Mouse (Mus musculus) CH12.LX (cell line): ENCODE data around the gene Pcbd2. TPM values are rescaled to one million over a fixed set of nuclear protein-coding genes. Genes with fewer than 3 reads are reported as not detected.

ENCODE experiments used
- DNase-seq: peaks from one replicate; pipeline ENCODE4 v3.0.0-alpha.2; 2013; ENCODE audit errors: extremely low read depth
- H3K27ac ChIP-seq: 2 replicates; pipeline ENCODE4 v1.5.1; 2012; ENCODE audit warnings: low read depth, mild to moderate bottlenecking, control low read depth, moderate library complexity; ENCODE audit not compliant: insufficient read depth
- H3K27me3 ChIP-seq: replicated peaks from 2 replicates; pipeline ENCODE3; 2012; ENCODE audit warnings: inconsistent platforms
- H3K36me3 ChIP-seq, 2 experiments: replicated peaks in 1 of 2; 2 replicates each; pipeline versions ENCODE3 to v1.6.1; 2012; ENCODE audit warnings: inconsistent platforms in 1 of 2, low read length in 1 of 2, mild to moderate bottlenecking in 1 of 2, mixed read lengths in 1 of 2, moderate library complexity in 1 of 2; ENCODE audit not compliant: control insufficient read depth in 1 of 2, insufficient read depth in 1 of 2
- H3K4me1 ChIP-seq, 2 experiments: 2 replicates each; pipeline ENCODE4 v1.6.1; 2012; ENCODE audit warnings: inconsistent platforms in 1 of 2, moderate library complexity in 1 of 2; ENCODE audit not compliant: insufficient read depth in 2 of 2, control insufficient read depth in 1 of 2
- H3K4me2 ChIP-seq: 2 replicates; pipeline ENCODE4 v1.6.1; 2012; ENCODE audit warnings: low read depth, mild to moderate bottlenecking, control low read depth; ENCODE audit not compliant: poor library complexity, insufficient read depth, severe bottlenecking
- H3K4me3 ChIP-seq, 3 experiments: fragments of 150-350 bp in 1 of 3; sonication (generic) in 1 of 3; replicated peaks in 1 of 3; 2 replicates each; pipeline versions ENCODE3 to v1.5.1; 2011 to 2012; ENCODE audit warnings: low read depth in 2 of 3, low read length in 2 of 3, mild to moderate bottlenecking in 2 of 3, moderate library complexity in 2 of 3, control low read depth in 1 of 3, improper control_type of control experiment in 1 of 3, inconsistent platforms in 1 of 3, mixed read lengths in 1 of 3; ENCODE audit not compliant: poor library complexity in 1 of 3
- H3K79me2 ChIP-seq: replicated peaks from 2 replicates; pipeline ENCODE4 v1.6.1; 2012; ENCODE audit warnings: mild to moderate bottlenecking, moderate library complexity; ENCODE audit not compliant: control insufficient read depth, poor library complexity, insufficient read depth, severe bottlenecking; ENCODE audit errors: extremely low read depth
- H3K9ac ChIP-seq: 2 replicates; pipeline ENCODE4 v1.6.1; 2012; ENCODE audit warnings: low read depth, mild to moderate bottlenecking, control low read depth, moderate library complexity; ENCODE audit not compliant: insufficient read depth
- H3K9me3 ChIP-seq: replicated peaks from 2 replicates; pipeline ENCODE3; 2012; ENCODE audit warnings: low read length, inconsistent platforms, mixed read lengths
- BHLHE40 ChIP-seq: IDR thresholded peaks from 2 replicates; pipeline ENCODE4 v1.6.1; 2011; ENCODE audit warnings: mild to moderate bottlenecking, low read depth, low read length, improper control_type of control experiment
- CHD1 ChIP-seq: IDR thresholded peaks from 2 replicates; pipeline ENCODE4 v1.6.1; 2012; ENCODE audit warnings: low read depth, low read length, improper control_type of control experiment, inconsistent platforms
- E2F4 ChIP-seq: IDR thresholded peaks from 2 replicates; pipeline ENCODE4 v1.6.1; 2011; ENCODE audit warnings: low read depth, low read length, improper control_type of control experiment; ENCODE audit not compliant: insufficient replicate concordance
- ETS1 ChIP-seq: conservative IDR thresholded peaks from 2 replicates; pipeline ENCODE4 v1.6.1; 2012; ENCODE audit warnings: low read depth, mild to moderate bottlenecking, inconsistent platforms, low read length, improper control_type of control experiment, moderate library complexity
- GABPA ChIP-seq: IDR thresholded peaks from 2 replicates; pipeline ENCODE4 v1.6.1; 2012; ENCODE audit warnings: low read depth, low read length, improper control_type of control experiment, inconsistent platforms; ENCODE audit not compliant: insufficient replicate concordance
- IRF4 ChIP-seq: IDR thresholded peaks from 2 replicates; pipeline ENCODE4 v1.6.1; 2014; ENCODE audit warnings: low read depth, mild to moderate bottlenecking, inconsistent platforms, low read length, improper control_type of control experiment
- JUND ChIP-seq: conservative IDR thresholded peaks from 2 replicates; pipeline ENCODE4 v1.6.1; 2011; ENCODE audit warnings: low read depth, low read length, improper control_type of control experiment
- MAFK ChIP-seq: IDR thresholded peaks from 2 replicates; pipeline ENCODE4 v1.6.1; 2011; ENCODE audit warnings: low read length, improper control_type of control experiment; ENCODE audit not compliant: insufficient replicate concordance
- MAX ChIP-seq: IDR thresholded peaks from 2 replicates; pipeline ENCODE4 v1.6.1; 2011; ENCODE audit warnings: low read length, improper control_type of control experiment
- NRF1 ChIP-seq: IDR thresholded peaks from 2 replicates; pipeline ENCODE4 v1.6.1; 2014; ENCODE audit warnings: low read depth, mild to moderate bottlenecking, inconsistent platforms, low read length, improper control_type of control experiment, moderate library complexity
- PAX5 ChIP-seq: IDR thresholded peaks from 2 replicates; pipeline ENCODE4 v1.6.1; 2012; ENCODE audit warnings: low read length, inconsistent platforms, mixed read lengths
- RAD21 ChIP-seq: IDR thresholded peaks from 2 replicates; pipeline ENCODE4 v1.6.1; 2011; ENCODE audit warnings: low read depth, mild to moderate bottlenecking, low read length, improper control_type of control experiment, moderate library complexity
- RCOR1 ChIP-seq: conservative IDR thresholded peaks from 2 replicates; pipeline ENCODE4 v1.6.1; 2012; ENCODE audit warnings: low read depth, mild to moderate bottlenecking, inconsistent platforms, low read length, improper control_type of control experiment
- ZC3H11A ChIP-seq: IDR thresholded peaks from 2 replicates; pipeline ENCODE4 v1.6.1; 2012; ENCODE audit warnings: low read depth, mild to moderate bottlenecking, inconsistent platforms, low read length, improper control_type of control experiment
- ZMIZ1 ChIP-seq: IDR thresholded peaks from 2 replicates; pipeline ENCODE4 v1.6.1; 2012; ENCODE audit warnings: low read depth, mild to moderate bottlenecking, inconsistent platforms, low read length, improper control_type of control experiment
- ZNF384 ChIP-seq: IDR thresholded peaks from 2 replicates; pipeline ENCODE4 v1.6.1; 2012; ENCODE audit warnings: low read depth, low read length, improper control_type of control experiment, inconsistent platforms
- dilution Hi-C: fragments of 300-500 bp; cut with MboI; formaldehyde crosslinking; loops from 2 replicates; pipeline ENCODE4 v1.14.3; 2020; ENCODE audit warnings: low sequenced_read_pairs; ENCODE audit not compliant: extremely low pct_unique_long_range_greater_than_20kb, extremely low pct_ligation_motif_present
- in situ Hi-C: fragments of 300-500 bp; cut with MboI; formaldehyde crosslinking; loops from 3 replicates; pipeline ENCODE4 v1.14.3; 2019; ENCODE audit warnings: low sequenced_read_pairs, low pct_ligation_motif_present, low pct_unique_long_range_greater_than_20kb, mixed read lengths
- polyA plus RNA-seq: library from polyadenylated mRNA; unstranded; fragments of >175 nt; gene quantifications from 2 replicates; pipeline ENCODE4 v1.2.1, GENCODE M21; 2012; ENCODE audit warnings: low read depth; ENCODE audit not compliant: insufficient read length
- total RNA-seq, 2 experiments: library from RNA; depleted of rRNA; stranded (reverse); fragments of 300-350 nt in 1 of 2; fragments of >200 nt in 1 of 2; gene quantifications; 2 replicates each; pipeline ENCODE4 v1.2.3; 2012 to 2014

The Pcbd2 gene
- total and polyA plus RNA-seq, 3 experiments = 20.6 to 44.9 (median 32.1) TPM

DNA sequence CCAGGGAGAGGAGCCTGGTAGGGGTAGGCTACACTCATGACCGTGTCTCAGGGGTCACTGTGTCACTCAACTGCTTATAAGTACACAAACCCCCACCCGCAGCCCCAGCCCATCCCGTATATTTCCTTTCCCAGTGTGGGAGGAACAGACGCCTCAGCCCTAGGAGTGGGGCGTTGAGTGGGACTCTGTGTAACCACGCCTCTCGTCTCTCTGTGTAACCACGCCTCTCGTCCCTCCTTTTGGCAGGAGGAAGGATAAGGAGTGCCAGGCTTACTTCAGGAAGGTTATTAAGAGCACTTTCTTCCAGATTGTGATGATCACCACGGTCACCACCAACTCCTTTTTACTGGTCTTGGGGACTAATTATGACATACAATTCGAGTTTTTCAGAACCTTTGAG is 59.0 kb downstream of the Pcbd2 start:
- Histone ChIP-seq H3K4me1 (no peaks in the 10 kb centered on the region), H3K36me3 (no peaks in the 10 kb centered on the region), H3K79me2 (no peaks in the 10 kb centered on the region), H3K9me3 (peaks cover 3% of the 10 kb centered on the region), H3K27ac (no peak overlapping the region), H3K9ac (no peak overlapping the region), H3K27me3 (no peaks in the 10 kb centered on the region), H3K4me3 (no peak overlapping the region), H3K4me2 (no peak overlapping the region)
- dilution Hi-C loops = no loop called here
- in situ Hi-C loops = no loop called here
- TF ChIP-seq PAX5 (no peak), ZNF384 (no peak), ZMIZ1 (no peak), RCOR1 (no peak), MAFK (no peak), ZC3H11A (no peak), MAX (no peak), E2F4 (no peak), CHD1 (no peak), ETS1 (no peak)
- DNase-seq = no peak

DNA sequence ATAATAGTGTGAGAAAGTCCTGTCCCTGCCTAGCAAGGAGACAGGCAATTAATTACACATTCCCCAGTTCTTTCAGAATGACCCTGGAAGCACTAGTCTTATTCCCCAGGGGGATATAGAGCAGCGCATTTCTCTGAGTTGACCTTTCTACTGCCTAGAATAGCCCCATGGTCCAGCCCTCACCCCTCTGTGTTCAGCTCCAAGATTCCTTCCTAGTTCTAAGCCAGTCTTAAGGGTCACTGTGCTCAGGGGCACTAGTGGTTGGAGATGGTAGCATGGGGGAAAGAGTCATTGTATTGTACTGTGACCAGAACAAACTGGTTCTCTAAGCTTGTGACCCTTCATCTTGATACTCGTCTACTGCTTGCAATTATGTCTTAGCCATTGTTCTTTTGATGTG is 74.1 kb downstream of the Pcbd2 start:
- H3K9me3 ChIP-seq = peaks cover 11% of the 10 kb centered on the region
- H3K9ac ChIP-seq = no peak overlapping the region
- dilution Hi-C loops (no loop called here), in situ Hi-C loops (no loop called here)
- H3K36me3 ChIP-seq = no peaks in the 10 kb centered on the region
- no peak for DNase-seq
- H3K4me1 ChIP-seq = 0 out of 4 replicates have a peak, but pooled peaks cover 0 to 2% of the 10 kb centered on the region in 2 experiments
- H3K27ac ChIP-seq = no peak overlapping the region
- H3K27me3 ChIP-seq = peaks cover 2% of the 10 kb centered on the region
- H3K4me3 ChIP-seq = no peak overlapping the region
- no peaks in the 10 kb centered on the region for H3K79me2 ChIP-seq
- TF ChIP-seq BHLHE40 (no peak), RAD21 (no peak), JUND (no peak), GABPA (no peak), IRF4 (no peak)
- no peak overlapping the region for H3K4me2 ChIP-seq

DNA sequence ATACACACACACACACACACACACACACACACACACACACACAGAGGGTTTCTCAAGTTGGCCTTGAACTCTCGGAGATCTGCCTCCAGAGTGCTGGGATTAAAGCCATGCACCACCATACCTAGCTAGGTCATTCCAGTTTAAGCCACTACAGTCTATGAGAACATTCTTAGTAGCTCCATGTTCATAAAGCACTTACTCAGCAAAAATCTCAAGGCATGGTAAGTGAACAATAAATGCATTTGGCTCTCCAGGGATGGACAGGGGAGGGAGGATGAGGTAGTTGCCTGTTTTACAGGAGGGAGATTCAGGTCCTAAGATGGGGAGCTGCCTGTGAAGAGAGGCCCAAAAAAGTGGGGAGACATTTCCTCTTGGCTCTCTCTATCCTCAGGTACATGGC is 76.8 kb downstream of the Pcbd2 start:
- Histone ChIP-seq H3K4me2 (no peak overlapping the region), H3K4me3 (no peak overlapping the region), H3K27ac (no peak overlapping the region), H3K4me1 (no peaks in the 10 kb centered on the region), H3K27me3 (no peaks in the 10 kb centered on the region), H3K9ac (no peak overlapping the region), H3K36me3 (no peaks in the 10 kb centered on the region), H3K9me3 (peaks cover 11% of the 10 kb centered on the region), H3K79me2 (no peaks in the 10 kb centered on the region)
- no peak for DNase-seq
- in situ Hi-C loops (no loop called here), dilution Hi-C loops (no loop called here)
- TF ChIP-seq MAFK = peak; percentile 71
- TF ChIP-seq NRF1 = no peak
